Mouse (Mus musculus) liver, adult 2 months (tissue): ENCODE results near the gene Axdnd1. TPM values are rescaled to one million over a fixed set of nuclear protein-coding genes. Genes with fewer than 3 reads are reported as not detected.
A peak's percentile ranks its signal among the peaks of the same experiment; 100 is the strongest.

ENCODE experiments used
- DNase-seq: peaks from one replicate; pipeline ENCODE4 v3.0.0-alpha.2; 2011; ENCODE audit warnings: low read depth, low spot score; ENCODE audit errors: extremely low read depth
- H3K27ac ChIP-seq: fragments of 200-500 bp; replicated peaks from 2 replicates; pipeline ENCODE4 v1.5.1; 2012; ENCODE audit warnings: low read depth, mild to moderate bottlenecking, control low read depth, inconsistent platforms, low read length; ENCODE audit not compliant: insufficient read depth
- H3K27me3 ChIP-seq: fragments of 200-500 bp; 2 replicates; pipeline ENCODE4 v1.6.1; 2012; ENCODE audit warnings: mild to moderate bottlenecking, moderate library complexity, low read length, inconsistent platforms; ENCODE audit not compliant: control insufficient read depth, insufficient read depth
- H3K36me3 ChIP-seq: fragments of 200-500 bp; 2 replicates; pipeline ENCODE4 v1.6.1; 2012; ENCODE audit warnings: low read length, inconsistent platforms; ENCODE audit not compliant: control insufficient read depth, insufficient read depth
- H3K4me1 ChIP-seq: fragments of 200-500 bp; 2 replicates; pipeline ENCODE4 v1.6.1; 2011; ENCODE audit warnings: low read length; ENCODE audit not compliant: control insufficient read depth, insufficient read depth
- H3K4me3 ChIP-seq: fragments of 200-500 bp; 2 replicates; pipeline ENCODE4 v1.5.1; 2011; ENCODE audit warnings: low read depth, mild to moderate bottlenecking, control low read depth, low read length, moderate library complexity; ENCODE audit not compliant: insufficient read depth
- H3K79me2 ChIP-seq: fragments of 200-500 bp; 2 replicates; pipeline ENCODE4 v1.6.1; 2012; ENCODE audit warnings: inconsistent platforms, mild to moderate bottlenecking, low read length, moderate library complexity; ENCODE audit not compliant: control insufficient read depth, insufficient read depth
- H3K9ac ChIP-seq: fragments of 200-500 bp; 2 replicates; pipeline ENCODE4 v1.6.1; 2012; ENCODE audit warnings: low read depth, mild to moderate bottlenecking, control low read depth, inconsistent platforms, low read length
- CTCF ChIP-seq: fragments of 200-500 bp; IDR thresholded peaks from 2 replicates; pipeline ENCODE4 v1.5.1; 2011; ENCODE audit warnings: low read depth, low read length, control low read depth
- POLR2A ChIP-seq: fragments of 200-500 bp; IDR thresholded peaks from 2 replicates; pipeline ENCODE4 v1.6.1; 2011; ENCODE audit warnings: low read length, control low read depth; ENCODE audit not compliant: insufficient read depth; ENCODE audit errors: extremely low read depth
- WGBS: fragments of 180-500 bp; shearing (Covaris S2); methylation state at CpG from one replicate; pipeline ENCODE4 v1.1.7; 2018; 5-methylcytosine and 5-hydroxymethylcytosine counted together
- polyA plus RNA-seq: library from polyadenylated mRNA; depleted of rRNA; stranded (reverse); fragments of >200 nt; gene quantifications from 2 replicates; pipeline ENCODE4 v1.2.3, GENCODE M21; 2012; rRNA removed
- total RNA-seq: library from RNA; depleted of rRNA; stranded (reverse); fragments of >200 nt; gene quantifications from 2 replicates; pipeline ENCODE4 v1.2.3, GENCODE M21; 2014; rRNA removed

Axdnd1 gene
- total RNA-seq = not detected in 2 replicates
- not detected in 2 replicates for polyA plus RNA-seq

DNA sequence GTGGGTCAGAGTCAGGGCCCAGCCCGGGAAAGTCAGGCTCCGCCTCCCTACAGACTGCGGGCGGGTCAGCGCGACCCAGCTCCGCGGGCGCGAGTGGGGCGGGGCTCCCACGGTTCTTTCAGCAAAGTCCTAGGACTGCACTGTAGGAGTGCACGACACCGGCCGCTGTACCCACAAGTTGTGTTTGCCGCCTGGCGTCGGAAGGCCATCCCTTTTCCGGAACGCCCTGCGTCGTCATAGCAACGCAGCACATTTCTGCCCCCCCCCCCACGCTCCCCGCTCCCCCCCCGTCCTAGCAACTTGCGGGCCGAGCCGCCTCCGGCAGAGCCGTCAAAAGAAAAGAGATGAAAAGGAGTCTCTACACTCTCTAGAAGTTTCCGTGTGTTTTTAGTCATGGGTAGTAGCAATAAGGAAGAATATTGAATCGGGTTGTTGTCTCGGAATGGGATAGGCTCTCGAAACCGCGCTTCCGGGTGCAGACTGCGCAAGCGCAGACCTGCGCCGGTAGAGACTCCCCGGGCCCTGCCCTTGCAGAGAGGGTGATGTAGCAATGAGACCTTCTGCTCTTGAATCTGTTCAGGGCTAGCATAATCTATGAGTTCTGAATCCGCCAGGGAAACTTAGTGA is at the start of gene Axdnd1:
Gene Axdnd1 (minus strand): TSS at position 489 of the 627 bp plus-strand sequence.
- Histone ChIP-seq H3K27me3 (no peaks in the 10 kb centered on the region), H3K4me1 (peaks cover 3% of the 10 kb centered on the region; the same call in 1 of the 2 replicates), H3K36me3 (no peaks in the 10 kb centered on the region), H3K79me2 (no peaks in the 10 kb centered on the region), H3K9ac (0 out of 2 replicates have a peak within 1 kb of the TSS, but pooled peaks have one; percentile 19), H3K4me3 (peak within 1 kb of the TSS; percentile 86), H3K27ac (no peak within 1 kb of the TSS)
- DNase-seq = peak; percentile 72
- TF ChIP-seq CTCF = peak; percentile 27; the same call in 1 of the 2 replicates
- TF ChIP-seq POLR2A = no peak
- under 1% methylated on average over 44 of the region's 44 CpGs for WGBS

DNA sequence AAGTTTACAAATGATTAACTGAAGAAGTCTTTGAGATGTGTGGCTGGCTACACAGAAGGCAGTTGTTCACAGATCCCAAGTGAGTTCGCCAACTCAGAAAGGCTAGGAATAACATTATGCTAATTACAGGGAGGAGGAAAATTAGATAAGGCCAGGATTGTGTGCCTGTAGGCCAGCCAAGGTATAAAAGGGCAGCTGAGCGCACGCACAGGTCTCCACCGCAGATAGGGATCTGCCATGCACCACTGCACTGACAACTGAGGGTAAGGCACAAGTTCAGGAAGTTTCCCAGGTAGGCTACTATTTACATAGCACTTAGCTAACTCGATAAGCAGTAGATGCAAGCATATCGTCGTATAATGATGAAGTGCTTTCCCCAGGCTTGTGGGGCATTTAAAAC is 49.6 kb upstream of the Axdnd1 start:
- no peaks in the 10 kb centered on the region for H3K36me3 ChIP-seq
- WGBS = 25% methylated on average over 7 of the region's 7 CpGs
- TF ChIP-seq CTCF (no peak), POLR2A (no peak)
- H3K4me3 ChIP-seq = no peak overlapping the region
- no peaks in the 10 kb centered on the region for H3K79me2 ChIP-seq
- peaks cover 20% of the 10 kb centered on the region for H3K27me3 ChIP-seq
- H3K9ac ChIP-seq = no peak overlapping the region
- peaks cover 5% of the 10 kb centered on the region; the same call in 1 of the 2 replicates for H3K4me1 ChIP-seq
- H3K27ac ChIP-seq = no peak overlapping the region
- peak; percentile 45 for DNase-seq

DNA sequence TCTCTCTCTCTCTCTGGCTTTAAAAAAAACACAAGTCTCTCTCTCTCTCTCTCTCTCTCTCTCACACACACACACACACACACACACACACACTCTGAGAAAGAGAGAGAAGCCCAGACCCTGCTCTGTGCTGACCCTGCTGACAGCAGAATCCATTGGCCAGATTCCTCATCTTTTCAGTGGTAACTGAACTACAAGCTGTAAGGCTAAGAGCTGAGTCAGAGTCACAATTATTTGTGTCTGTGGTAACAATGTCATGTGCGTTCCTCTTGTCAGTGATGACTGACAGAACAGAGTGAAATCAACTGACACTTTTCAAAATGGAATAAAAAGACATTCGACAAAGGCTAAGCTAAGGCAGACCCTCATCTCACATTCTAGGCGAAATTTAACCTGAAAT is 47.6 kb upstream of the Axdnd1 start:
- H3K79me2 ChIP-seq = no peaks in the 10 kb centered on the region
- no peaks in the 10 kb centered on the region for H3K36me3 ChIP-seq
- 88% methylated on average over 3 of the region's 3 CpGs for WGBS
- H3K9ac ChIP-seq = no peak overlapping the region
- no peak overlapping the region for H3K27ac ChIP-seq
- no peak for TF ChIP-seq CTCF
- no peak for TF ChIP-seq POLR2A
- H3K4me3 ChIP-seq = no peak overlapping the region
- DNase-seq = no peak
- H3K4me1 ChIP-seq = peaks cover 5% of the 10 kb centered on the region; the same call in 1 of the 2 replicates
- peaks cover 16% of the 10 kb centered on the region; the same call in 1 of the 2 replicates for H3K27me3 ChIP-seq

DNA sequence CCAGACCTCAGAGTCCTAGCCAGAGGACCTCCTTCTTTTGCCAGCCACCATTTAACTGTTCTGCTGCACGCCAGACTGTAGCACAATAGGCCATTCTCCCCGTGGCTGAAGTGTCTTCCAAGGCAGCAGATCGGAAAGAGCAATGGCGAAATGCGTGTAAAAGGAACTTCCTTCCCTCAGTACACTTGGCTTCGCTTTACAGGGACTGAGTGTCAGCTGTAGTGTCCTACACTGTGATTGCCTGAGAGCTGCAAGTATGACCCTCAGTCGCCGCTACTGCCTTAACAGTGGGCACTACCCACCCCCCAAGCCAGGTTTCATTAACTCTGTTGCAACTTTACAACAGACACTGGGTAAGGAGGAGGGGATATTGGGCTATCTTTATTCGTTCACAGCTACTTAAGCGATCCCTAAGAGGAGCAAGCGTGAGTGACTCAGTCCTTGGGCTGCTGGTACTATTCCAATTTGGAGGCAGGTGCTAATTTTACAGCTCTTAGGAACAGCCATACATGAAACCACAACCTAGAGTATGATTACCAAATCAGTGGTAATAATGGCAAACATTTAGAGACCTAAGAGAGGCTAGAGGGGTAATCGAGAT is 46.8 kb upstream of the Axdnd1 start:
- no peak overlapping the region for H3K9ac ChIP-seq
- no peaks in the 10 kb centered on the region for H3K36me3 ChIP-seq
- H3K79me2 ChIP-seq = no peaks in the 10 kb centered on the region
- H3K4me1 ChIP-seq = peaks cover 5% of the 10 kb centered on the region; the same call in 1 of the 2 replicates
- no peak for TF ChIP-seq CTCF
- TF ChIP-seq POLR2A = no peak
- DNase-seq = no peak
- no peak overlapping the region for H3K4me3 ChIP-seq
- WGBS = 88% methylated on average over 12 of the region's 12 CpGs
- H3K27me3 ChIP-seq = peaks cover 16% of the 10 kb centered on the region; the same call in 1 of the 2 replicates
- H3K27ac ChIP-seq = no peak overlapping the region

DNA sequence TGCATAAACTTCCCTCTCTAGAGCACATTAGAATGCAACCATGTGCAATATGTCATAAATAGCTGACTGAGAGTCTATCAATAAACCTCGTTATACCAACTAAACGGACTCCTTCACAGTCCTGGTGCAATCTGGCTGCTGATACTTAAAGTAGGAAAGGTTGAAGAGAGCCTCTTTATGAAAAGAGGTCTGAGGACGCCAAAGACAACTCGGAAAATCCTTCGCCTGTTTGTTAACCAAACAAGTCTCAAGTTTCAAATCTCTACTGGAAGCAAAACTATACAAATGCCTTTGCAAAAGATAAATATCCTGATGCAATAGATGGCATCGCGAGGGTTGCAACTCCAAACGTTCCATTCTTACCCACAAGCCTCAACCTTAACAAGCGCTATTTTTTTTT is 44.0 kb upstream of the Axdnd1 start:
- DNase-seq = no peak
- no peaks in the 10 kb centered on the region for H3K36me3 ChIP-seq
- WGBS = 63% methylated on average over 9 of the region's 9 CpGs
- H3K27ac ChIP-seq = no peak overlapping the region
- H3K27me3 ChIP-seq = peaks cover 20% of the 10 kb centered on the region; the same call in 1 of the 2 replicates
- H3K79me2 ChIP-seq = no peaks in the 10 kb centered on the region
- no peak overlapping the region for H3K9ac ChIP-seq
- H3K4me3 ChIP-seq = no peak overlapping the region
- TF ChIP-seq POLR2A = no peak
- no peak for TF ChIP-seq CTCF
- peaks cover 6% of the 10 kb centered on the region for H3K4me1 ChIP-seq
